16 mouse cellular contexts compared by ENCODE assay signal in the genomic region with DNA sequence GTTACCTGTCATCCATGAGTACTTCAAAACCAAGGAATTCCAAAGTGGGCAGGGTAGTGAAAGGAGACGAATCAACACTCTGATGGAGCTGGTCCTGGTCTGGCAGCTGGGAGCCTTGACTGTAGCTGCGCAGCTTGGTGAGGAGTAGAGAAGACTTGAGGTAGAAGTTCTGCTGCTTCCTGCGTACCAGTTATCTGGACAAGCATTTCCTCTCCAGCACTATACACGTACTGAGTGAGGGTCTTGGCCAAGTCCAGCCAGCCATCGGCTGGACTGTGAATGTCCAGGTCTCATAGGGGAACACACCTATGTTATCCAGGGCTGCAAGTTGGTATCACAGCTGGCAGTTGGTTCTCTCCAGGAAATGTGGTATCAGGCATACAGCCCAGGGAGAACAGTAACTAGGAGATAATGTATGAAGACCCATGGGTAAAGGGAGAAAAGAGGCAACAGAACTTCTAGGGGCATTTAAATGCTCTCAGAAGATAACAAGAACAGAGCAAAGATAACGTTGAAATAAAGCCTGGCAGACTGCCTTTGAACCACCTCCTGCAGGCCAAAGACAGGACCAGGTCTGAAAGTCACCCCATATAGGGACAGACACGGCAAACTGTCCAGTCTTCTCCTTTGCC. TPM values are rescaled to one million over a fixed set of nuclear protein-coding genes. Genes with fewer than 3 reads are reported as not detected.
"Had no signal": no experiment of that assay in that cellular context is flagged by ENCODE, and none has a peak within 500 bp of the region (broad histone marks: within the 10 kb centered on the region; RNA-seq: fewer than 3 reads in every experiment).

No protein-coding gene starts in this region.

- ATAC-seq: intestine, embryonic 16.5 days had no signal

- H3K9me3 ChIP-seq: limb, embryonic 12.5 days; lung, embryonic 15.5 days; neural tube, embryonic 12.5 days had no signal

- H3K9ac ChIP-seq: limb, embryonic 12.5 days; lung, embryonic 15.5 days; neural tube, embryonic 12.5 days had no signal

- H3K27ac ChIP-seq: layer of hippocampus, adult 2 months; limb, embryonic 12.5 days; lung, embryonic 15.5 days; macrophage; neural tube, embryonic 12.5 days; stomach, postnatal 0 days had no signal

- DNase-seq: kidney, adult 8-10 months; kidney, postnatal 25 days; lung, postnatal 14 days; midbrain, embryonic 14.5 days had no signal

- H3K4me3 ChIP-seq: layer of hippocampus, adult 2 months; limb, embryonic 12.5 days; lung, embryonic 15.5 days; neural tube, embryonic 12.5 days had no signal

- H3K4me2 ChIP-seq: limb, embryonic 12.5 days; lung, embryonic 15.5 days; neural tube, embryonic 12.5 days had no signal

RNA-seq across cellular contexts. Expression of gene Chrm4, which starts 10.6 kb away (rescaled TPM):
- total RNA-seq: liver, adult 2 months; monocyte, adult 5-6 weeks; neutrophil, adult 5-6 weeks had no signal
- polyA plus RNA-seq: liver, adult 2 months; lung, embryonic 15.5 days; macrophage had no signal

RNA-seq across cellular contexts. Expression of gene Mdk, which starts 15.6 kb away (rescaled TPM):
- total RNA-seq: liver, adult 2 months; monocyte, adult 5-6 weeks had no signal

RNA-seq across cellular contexts. Expression of gene Gm9821, which starts 29.0 kb away (rescaled TPM):
- total RNA-seq: layer of hippocampus, adult 2 months; layer of hippocampus, postnatal 10 days; left cerebral cortex, postnatal 36 days; liver, adult 2 months had no signal
- polyA plus RNA-seq: liver, adult 2 months had no signal
